Mouse (Mus musculus) cerebellum, adult 9-11 months (tissue): ENCODE measurements around the gene Map6d1.

ENCODE experiments used
- DNase-seq: peaks from one replicate; pipeline ENCODE4 v3.0.0; 2022

Gene Map6d1

DNA sequence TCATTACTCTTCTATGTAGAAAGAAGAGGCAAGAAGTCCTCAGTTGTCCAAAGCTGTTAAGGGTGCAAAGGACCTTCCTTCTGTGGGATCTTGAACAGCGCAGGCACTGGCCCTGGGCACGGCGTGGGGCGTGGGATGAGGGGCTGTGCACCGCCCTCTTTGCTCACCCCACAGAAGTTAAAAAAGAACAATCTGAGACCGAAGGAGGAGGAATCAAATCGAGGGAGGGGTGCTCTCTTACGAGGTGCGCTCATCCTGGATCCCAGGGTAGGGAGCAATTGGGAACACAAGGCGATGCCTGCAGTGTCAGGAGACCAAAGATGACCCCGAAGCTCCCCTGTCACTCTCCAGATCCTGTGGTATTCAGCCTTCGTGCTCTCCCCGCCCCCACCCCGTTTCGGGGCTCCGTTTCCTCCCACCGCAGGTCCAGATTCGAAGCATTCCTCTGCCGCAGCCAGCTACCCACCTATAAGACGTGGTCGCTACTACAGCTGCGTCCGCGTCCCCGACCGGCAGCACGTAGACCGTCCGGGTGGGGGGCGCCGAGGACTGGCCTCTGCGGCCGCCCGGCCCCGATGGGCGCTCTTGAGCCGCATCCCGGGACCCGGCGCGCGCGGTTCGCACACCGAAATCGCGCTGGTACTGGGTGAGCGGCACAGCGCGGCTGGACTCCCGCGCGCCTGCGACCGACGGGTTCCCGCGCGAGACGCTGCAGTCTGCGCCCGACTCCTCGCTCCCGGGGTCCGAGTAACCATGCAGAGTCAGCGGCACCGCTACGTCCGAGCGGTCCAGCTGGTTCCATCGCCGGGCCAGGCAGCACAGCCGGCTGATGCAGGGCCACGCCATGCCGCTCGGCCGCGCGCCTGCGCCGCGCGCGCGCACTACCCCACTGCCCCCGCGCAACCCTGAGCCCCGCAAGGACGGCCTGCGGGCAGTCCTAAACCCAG is at the start of gene Map6d1:
TSS of gene Map6d1 (minus strand) at position 891 of the 947 bp plus-strand sequence.
- DNase-seq = peak; percentile 84

DNA sequence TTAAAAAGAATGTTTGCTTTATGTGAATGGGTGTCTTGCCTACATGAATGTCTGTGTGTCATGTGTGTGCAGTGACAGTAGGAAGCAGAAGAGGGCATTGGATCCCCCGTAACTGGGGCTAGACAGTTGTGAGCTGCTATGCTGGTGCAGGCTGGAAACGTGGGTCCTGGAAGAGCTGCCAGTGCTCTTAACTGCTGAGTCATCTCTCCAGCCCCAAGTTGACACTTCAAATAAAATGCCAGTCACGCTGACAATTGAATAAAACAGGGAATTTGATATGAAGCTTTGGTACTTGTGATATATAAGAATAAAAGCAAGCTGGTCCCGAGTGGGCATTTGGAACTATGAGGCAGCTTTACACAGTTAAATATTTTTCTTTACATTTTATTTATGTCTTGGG is 39.1 kb upstream of the Map6d1 start:
- DNase-seq = no peak

DNA sequence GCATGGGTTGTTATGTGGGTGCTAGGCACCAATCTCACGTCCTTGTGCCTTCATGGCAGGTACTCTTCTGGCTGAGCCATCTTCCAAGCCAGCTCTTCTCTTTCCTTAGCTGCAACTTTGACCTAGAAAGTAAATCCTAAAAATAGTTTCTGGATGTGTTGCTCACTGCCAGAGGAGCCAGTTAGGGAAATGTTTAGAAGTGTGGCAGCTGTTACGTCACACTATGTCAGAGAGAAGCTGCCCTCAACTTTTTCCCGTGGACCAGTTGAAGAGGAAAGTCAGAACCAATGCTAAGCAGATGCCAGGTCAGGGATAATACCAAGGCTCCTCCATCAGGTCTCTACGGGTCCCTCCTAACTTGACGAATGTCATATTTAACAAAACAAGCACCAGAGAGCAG is 38.2 kb upstream of the Map6d1 start:
- no peak for DNase-seq

DNA sequence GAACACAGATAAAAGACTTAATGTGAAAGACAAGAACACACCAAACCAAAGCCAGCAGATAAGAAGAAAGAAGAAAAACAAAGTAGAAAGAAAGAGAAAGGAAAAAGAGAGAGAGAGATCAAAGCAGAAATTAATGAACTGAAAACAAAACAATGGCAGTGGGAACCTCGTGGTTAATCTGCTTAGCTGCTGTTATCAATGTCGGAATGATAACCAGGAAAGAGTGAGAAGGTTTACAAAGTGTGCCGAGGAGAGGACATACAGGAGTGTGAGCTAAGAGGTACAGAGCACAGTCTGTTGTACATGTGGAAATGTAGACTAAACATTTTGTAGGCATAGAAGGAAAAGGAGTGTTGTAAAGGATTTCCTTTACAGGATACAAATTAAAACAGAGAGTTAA is 31.8 kb upstream of the Map6d1 start:
- no peak for DNase-seq

DNA sequence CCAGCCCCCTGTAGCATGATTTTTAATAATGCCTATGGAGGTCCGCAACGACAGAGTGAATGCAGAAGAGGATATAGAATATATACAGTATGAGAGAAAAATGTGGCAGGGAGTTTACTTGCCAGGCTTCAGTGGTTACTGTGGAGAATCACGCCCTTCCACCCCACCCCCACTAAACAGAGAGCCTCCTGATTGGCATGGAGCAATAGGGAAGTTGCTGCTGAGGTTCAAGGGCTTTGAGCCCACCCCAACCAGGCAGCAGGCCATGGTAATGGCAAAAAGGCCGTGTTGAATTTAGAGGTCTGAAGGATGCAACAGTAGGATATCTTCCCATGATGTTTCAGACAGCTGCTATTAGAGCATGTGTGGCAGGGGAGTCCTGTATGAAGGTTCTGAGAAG is 30.2 kb upstream of the Map6d1 start:
- DNase-seq = no peak

DNA sequence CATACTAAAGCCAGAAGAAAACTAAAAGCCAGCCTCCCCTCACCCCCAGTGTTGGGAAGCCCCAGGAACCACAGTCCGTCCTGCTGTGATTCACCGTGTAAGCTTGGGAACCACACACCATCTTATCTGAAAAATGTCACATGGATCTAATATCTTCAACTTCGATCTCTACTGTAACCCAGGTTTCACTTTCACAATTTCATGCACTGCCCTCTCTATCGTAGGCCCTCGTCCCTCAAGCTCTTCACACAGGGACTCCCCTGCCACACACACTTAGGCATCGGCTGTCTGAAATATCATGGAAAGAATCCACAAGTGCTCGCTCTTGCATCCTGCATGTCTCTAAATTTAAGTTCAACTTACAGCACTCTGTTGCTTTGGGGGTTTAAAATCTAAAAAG is 23.9 kb upstream of the Map6d1 start:
- no peak for DNase-seq

DNA sequence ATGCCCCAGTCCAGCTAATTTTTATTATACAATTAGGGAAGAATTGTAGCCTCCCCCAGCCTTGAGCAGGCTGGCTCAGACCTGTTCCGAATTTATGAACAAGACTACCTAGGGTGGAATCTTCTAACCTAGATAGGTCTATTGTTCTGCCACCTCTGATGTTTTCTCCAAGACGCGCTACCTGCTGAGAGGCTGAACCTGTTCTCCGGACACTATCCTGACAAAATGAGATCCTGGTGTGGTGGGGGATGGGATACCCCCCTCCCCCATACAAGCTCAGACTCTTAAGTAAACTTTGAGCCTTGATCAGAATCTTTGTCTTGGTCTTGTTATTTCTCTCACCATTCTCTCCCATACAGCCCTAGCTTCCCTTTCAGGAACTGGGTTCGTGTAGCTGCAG is 16.8 kb upstream of the Map6d1 start:
- DNase-seq = no peak

DNA sequence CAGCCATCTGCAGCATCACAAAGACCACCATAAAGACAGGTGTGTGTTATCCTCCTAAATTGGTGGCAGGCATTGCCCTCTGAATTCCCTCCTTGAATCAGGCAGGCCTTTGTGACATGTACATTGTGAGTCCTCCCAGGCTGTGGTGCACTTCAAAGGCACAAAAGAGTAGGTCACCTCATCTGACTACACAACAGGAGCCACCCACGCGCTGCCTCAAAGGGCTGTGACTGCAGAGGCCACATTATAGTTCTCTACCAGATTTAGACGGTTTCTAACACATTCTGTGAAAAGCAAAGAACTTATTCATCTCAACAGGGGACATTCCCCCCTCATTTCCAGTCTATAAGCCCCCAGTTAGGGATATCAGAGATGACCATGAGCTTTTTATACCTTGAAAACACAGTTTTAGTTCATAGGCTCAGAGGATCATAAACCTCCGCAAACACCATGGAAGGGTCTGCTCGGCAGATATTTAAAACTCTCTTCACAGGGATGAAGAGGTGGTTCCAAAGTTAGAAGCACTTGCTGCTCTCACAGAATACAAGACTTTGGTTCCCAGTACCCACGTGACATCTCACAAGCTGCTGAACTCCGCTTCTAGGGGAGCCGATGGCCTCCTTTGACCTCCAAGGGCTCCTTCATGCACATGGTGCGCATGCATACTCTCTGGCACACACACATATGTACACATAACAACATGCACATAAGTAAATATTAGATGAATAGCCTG is 7.5 kb upstream of the Map6d1 start:
- DNase-seq = no peak

DNA sequence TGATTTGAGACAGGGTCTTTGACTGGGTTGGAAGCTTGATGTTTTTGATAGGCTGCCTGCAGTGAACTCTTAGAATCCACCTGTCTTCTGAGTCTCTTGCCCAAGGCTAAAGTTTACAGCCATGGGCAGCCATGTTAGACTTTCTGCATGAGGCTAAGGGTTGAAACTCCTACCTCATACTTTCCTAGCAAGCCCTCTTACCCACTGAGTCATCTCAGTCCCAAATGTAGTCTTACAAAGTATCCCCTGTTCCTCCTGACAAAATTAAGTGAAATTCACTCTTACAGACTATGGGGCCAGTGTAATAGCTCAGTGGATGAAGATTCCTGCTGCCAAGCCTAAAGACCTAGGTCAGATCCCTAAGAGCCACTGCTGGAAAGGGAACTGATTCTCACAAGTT is 5.9 kb upstream of the Map6d1 start:
- no peak for DNase-seq

DNA sequence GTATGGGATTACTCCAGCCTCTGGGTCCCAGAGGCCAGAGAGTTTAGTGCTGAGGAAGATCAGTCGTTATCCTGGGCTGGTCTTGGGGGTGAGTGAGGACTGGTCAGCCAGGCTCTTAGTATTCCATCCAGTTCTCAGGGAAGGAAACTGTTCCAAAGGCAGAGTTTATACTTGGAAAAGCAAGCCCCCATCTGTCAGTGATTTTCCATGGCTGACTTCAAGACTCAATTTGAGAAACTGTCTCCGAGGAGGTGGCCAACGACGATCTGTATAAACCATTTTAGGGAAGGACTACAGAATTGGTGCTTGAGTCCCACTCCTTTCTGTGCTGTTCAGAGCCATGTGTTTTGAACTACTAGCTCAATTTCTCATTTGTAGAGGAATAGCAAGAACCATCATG is 2.5 kb downstream of the Map6d1 start:
- no peak for DNase-seq

DNA sequence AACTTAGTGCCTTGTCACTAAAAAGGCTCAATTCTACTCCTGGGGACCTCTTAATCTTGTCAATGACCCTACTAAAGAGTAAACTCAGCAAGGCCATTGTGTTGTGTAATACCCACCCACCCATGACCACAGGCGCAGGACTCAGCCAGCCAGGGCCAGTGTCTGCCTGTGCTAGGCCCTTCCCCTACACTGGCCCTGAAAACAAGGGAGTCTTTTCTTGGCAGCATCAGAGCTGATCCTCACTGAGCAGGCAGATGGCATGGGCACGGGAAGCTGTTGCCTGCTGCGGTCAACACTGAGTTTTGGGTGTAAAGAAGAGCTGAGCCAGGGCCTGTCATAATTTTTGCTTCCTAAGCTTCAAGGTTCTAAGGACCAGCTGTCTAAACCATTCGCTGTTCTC is 3.7 kb downstream of the Map6d1 start:
- DNase-seq = peak; percentile 73

DNA sequence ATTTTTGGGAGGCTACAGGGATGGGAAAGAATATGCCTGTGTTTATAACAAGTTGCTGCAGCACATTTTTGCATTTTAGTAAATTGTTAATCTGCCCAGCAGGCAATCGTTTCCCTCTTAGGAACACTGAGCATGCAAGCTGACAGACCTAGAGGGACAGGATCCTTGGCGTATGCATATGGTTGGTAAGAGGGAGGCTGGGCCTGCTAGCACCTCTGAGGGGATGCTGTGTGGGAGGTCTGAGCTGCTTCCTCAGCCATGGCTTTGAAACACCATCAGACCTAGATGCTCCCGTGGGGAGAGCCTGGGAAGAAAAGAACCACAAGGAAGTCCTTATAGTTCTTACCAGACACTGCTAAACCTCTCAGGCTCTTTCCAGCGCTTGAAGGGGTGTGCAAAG is 6.8 kb downstream of the Map6d1 start:
- DNase-seq = no peak

DNA sequence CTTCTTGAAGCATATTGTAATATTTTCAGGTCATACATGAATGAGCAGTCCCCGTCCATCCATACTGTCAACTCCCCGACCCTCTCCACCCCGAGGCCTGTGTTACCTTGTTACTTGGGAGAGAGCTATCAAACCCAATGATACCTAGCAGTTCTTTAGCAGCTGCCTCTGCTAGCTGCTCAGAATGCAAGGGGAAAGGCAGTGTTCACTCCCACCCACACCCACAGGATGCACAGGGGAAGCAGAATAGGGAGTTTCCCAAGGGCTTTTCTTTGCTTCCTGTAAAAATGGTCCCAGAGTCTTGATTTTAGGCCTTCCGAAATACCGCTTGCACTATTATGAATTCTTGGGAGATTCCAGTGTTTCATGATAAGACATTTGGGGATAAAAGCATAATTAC is 13.0 kb downstream of the Map6d1 start:
- DNase-seq = no peak

DNA sequence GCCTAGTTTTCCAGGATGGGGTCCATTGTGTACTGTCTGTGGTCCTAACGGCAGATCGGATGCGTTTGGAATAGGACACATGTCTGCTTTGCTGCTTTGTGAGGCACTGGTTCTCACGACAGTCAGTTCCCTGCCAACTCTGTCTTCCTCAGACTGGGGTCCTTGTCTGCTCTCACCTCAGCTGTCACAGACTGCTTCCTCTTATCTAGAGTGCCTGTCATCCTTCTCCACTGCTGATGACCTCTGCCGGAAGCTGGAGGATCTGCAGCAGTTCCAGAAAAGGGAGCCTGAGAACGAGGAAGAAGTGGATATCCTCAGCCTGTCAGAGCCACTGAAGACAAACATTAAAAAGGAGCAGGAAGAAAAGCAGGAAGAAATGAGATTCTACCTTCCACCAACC is 13.7 kb downstream of the Map6d1 start:
- no peak for DNase-seq

DNA sequence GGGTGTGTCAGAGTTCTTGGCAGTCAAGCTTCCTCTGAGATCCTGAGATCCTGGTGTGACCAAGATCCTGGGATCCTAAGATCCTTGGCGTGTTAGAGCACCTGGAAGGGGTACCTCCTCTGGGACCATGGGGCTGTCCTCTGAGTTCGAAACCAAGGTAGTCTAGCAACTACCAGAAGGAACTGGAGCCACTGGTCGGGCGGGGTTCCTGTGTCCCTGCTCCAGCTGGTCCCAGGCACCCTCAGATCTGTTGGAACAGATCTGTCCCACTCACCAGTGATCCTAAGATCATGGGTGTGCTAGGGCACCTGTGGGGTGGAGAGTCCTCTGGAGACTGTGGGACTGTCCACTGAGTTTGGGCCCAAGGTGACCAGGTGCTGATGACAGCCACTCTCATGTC is 14.5 kb downstream of the Map6d1 start:
- DNase-seq = no peak

DNA sequence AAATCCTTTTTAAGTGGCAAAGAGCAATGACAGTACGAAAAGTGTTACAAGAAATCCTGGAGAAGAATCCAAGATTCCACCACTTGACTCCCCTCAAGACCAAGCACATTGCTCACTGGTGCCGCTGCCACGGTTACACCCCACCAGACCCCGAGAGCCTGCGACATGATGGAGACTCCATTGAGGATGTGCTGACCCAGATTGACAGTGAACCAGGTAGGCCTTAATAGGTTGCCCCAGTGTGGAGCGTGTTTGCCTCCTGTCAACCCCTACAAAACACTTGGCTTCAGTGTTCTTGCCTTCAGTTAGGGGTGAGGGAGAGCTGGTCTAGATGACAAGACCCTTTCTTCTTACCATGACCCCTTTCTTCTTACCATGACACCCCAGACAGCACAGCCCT is 18.4 kb downstream of the Map6d1 start:
- no peak for DNase-seq

DNA sequence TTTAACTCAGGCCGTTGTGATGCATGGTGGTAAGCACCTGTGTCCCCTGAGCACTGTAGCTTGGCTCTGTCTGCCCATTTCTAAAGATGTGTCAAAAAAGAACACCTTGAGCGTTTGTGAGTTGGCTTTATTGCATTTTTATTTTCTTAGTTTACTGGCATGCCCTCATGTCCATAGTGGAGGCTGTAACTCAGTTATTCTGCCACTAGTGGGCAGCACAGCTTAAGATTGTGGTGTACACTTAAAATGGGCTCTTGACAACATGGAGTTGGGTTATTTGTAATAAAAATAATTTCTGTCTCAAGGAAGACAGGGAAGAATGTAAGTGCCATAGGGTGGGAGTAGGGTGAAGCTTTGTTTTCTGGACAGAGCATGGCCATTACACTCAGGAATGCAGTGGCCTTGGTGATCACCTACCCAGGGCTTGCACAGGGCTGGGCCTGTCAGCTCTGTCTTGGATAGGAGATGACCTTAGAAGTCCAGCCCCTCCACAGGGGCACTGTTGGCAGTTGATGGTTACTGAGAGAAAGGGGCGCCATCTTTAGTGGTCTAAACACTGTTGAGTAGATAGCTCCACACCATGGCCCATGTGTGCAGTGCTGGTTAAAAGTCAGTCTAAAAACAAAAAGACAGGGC is 27.4 kb downstream of the Map6d1 start:
- DNase-seq = peak; percentile 56

DNA sequence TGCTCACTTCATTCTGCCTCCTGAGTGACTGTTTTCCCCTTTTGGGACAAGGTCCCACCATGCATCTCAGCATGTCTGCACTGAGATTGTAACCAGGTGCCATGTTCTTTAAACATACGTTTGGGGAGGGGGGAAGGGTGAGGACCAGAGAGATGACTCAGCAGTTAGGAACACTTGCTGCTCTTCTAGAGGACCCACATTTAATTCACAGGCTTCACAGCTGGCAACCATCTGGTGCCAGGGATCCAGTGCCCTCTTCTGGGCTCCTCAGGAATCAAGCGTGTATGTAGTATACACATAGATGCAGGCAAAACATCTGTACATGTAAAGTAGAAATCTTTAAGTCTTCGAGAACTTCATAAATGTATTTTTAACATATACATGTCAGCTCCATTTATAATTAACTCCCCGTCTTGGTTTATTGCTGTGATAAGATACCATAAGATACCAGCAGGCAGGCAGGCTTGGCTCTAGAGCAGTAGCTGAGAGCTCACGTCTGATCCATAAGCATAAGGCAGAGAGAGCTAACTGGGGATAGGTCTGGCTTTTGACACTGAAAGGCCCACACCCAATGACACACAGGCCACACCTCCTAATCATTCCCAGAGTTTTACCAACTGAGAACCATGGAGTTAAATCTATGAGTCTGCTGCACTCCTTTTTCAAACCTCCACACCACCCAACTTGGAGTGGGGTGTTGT is 41.5 kb downstream of the Map6d1 start:
- no peak for DNase-seq

DNA sequence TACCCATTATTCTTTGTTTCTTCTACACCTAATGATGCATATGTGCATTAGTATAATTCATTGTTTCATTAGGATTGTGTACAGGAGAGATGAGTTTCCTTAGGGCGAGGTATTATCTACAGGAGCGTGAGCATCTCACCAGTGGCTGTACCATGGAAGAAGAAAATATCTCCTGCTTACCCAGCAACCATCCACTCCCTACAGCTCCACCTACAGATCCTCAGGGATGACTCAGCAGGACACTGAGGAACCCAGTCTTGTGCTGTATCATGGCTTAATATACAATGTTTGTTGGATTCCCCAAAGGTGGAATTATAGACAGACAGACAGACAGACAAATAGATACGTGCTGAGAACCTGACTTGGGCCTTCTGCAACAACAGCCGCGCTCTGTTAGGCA is 44.2 kb downstream of the Map6d1 start:
- no peak for DNase-seq

DNA sequence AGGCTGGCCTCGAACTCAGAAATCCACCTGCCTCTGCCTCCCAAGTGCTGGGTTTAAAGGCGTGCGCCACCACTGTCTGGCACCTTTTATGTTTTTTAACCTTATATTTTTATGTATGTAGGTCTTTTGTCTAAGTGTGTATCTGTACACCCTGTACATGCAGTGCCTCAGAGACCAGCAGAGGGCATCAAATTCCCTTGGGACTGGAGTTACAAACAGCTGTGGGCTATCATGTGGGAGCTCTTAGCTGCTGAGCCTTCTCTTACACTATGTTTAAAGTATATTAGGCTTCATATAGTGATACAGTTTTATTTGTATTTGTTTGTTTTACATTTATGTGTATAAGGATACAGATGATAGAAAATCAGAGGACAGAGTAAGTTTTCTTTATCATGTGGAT is 45.6 kb downstream of the Map6d1 start:
- no peak for DNase-seq

DNA sequence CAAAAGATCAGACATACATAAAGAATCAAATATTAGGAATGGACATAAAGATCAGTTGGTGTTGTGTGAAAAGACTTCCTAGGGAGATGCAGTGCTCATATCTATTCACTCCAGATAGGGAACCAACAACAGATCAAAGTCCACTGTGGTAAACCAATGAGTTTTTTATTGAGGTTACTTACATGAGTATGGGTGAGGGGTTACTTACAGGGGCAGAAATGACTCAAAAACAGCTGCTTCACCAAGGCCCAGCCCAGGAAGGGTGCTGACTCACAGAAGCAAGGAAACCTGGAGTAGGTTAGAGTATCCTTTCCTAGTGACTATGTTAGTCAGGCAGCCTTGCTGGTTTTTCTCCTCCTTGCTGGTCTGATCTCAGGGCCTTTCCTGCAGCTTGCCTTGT is 49.1 kb downstream of the Map6d1 start:
- no peak for DNase-seq

DNA sequence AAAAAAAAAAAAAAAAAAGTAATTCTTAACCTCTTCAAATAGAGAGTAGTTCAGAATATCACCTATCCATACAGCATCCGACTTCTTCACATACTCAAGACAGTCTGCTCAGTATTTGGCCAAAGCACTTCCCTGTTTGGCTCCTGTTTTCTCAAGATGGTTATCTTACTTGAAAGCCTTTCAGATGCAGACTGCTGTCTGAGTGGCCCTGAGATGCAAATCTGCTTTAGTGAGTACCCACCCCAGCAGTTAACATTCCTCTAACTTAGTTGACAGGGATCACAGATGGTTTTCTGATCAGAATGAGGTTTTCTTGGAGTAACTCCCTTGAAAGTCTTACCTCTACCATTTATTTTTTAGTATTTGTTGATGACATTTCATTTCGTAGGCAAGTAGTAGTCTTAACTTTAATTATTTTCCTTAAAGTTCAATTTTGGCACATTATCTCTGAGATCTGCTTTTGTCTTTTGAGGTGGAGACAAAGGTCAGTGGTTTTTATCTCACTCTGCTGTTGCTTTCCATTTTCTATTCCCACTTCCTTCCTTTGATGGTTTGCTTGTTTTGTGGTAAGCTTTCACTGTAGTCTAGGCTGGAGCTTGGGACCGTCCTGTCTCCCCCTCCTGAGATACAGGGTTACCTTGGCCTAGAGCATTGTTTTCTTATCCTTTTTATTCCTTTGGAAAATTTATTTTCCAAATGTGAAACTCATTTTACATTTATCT is 49.8 kb downstream of the Map6d1 start:
- DNase-seq = no peak

DNA sequence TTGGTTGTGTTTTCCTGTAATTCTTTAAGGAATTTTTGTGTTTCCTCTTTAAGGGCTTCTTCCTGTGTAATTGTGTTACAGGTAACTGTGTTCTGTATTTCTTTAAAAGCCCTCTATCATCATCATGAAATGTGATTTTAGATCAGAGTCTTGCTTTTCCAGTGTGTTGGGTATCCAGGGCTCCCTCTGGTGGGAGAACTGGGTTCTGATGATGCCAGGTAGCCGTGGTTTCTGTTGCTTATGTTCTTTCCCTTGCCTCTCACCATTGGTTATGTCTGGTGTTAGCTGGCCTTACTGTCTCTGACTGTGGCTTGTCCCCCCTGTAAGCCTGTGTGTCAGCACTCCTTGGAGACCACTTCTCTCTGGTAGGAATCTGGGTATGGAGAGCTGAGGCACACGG is 55.8 kb downstream of the Map6d1 start:
- no peak for DNase-seq
